Comparison of ENCODE assay signal across 33 mouse cellular contexts in the genomic region with DNA sequence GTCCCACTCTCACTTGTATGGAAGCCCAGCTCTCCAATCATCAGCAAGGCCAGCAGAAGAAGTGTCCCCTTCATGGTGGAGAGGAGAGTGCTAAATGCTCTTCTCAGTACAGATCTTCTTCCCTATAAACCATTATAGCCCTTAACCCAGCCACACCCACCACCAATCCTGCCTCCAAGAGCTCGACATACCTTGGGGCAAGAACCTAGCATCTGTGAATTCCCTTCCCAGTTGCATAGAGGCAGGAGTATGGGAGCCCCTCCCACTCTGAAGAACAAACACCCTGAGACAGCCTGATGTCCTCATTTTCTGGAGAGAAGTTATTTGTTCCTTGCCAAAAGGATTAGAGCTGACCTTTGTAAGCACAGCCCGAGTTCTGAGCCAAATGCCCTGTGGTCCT. TPM values are rescaled to one million over a fixed set of nuclear protein-coding genes. Genes with fewer than 3 reads are reported as not detected.
"Had no signal": no experiment of that assay in that cellular context is flagged by ENCODE, and none has a peak within 500 bp of the region (broad histone marks: within the 10 kb centered on the region; RNA-seq: fewer than 3 reads in every experiment).

A gene (minus strand): TSS at position 101 of the 400 bp plus-strand sequence.

- H3K4me3 ChIP-seq: limb, embryonic 12.5 days; limb, embryonic 15.5 days; liver, embryonic 13.5 days; midbrain, embryonic 10.5 days; midbrain, embryonic 13.5 days; myocyte; neural tube, embryonic 13.5 days had no signal

- H3K27ac ChIP-seq: limb, embryonic 12.5 days; limb, embryonic 15.5 days; liver, embryonic 13.5 days; midbrain, embryonic 10.5 days; midbrain, embryonic 13.5 days; neural tube, embryonic 13.5 days had no signal

- ATAC-seq: intestine, postnatal 0 days; midbrain, embryonic 13.5 days; midbrain, embryonic 16.5 days had no signal

- H3K4me2 ChIP-seq: limb, embryonic 12.5 days; limb, embryonic 15.5 days; liver, embryonic 13.5 days; midbrain, embryonic 13.5 days; neural tube, embryonic 13.5 days had no signal

- DNase-seq: kidney, postnatal 10 days; kidney, postnatal 4 days; left cerebral cortex, postnatal 4 days; liver, embryonic 13.5 days; lung, adult 2 months; lung, postnatal 14 days; lung, postnatal 4 days; retina, postnatal 1 day; thymus, adult 18-20 months; thymus, postnatal 36 days had no signal

- H3K36me3 ChIP-seq: limb, embryonic 12.5 days; limb, embryonic 15.5 days; liver, embryonic 13.5 days; midbrain, embryonic 10.5 days; midbrain, embryonic 13.5 days; neural tube, embryonic 13.5 days had no signal

- H3K27me3 ChIP-seq: limb, embryonic 12.5 days; limb, embryonic 15.5 days; liver, embryonic 13.5 days; midbrain, embryonic 13.5 days; neural tube, embryonic 13.5 days had no signal

- H3K9ac ChIP-seq: limb, embryonic 12.5 days; limb, embryonic 15.5 days; liver, embryonic 13.5 days; midbrain, embryonic 13.5 days; neural tube, embryonic 13.5 days had no signal

- H3K4me1 ChIP-seq: limb, embryonic 12.5 days; limb, embryonic 15.5 days; liver, embryonic 13.5 days; midbrain, embryonic 10.5 days; midbrain, embryonic 13.5 days; neural tube, embryonic 13.5 days had no signal

RNA-seq across cellular contexts. Expression of the gene that starts here (rescaled TPM):
- total RNA-seq: layer of hippocampus, adult 18-20 months; layer of hippocampus, postnatal 14 days; left cerebral cortex, adult 8-10 months; left cerebral cortex, postnatal 14 days; left cerebral cortex, postnatal 4 days; megakaryocyte progenitor cell, adult 5-6 weeks; monocyte, adult 5-6 weeks; neutrophil, adult 5-6 weeks had no signal
- polyA plus RNA-seq: intestine, embryonic 14.5 days; intestine, postnatal 0 days; limb, embryonic 12.5 days; limb, embryonic 15.5 days; liver, embryonic 13.5 days; liver, embryonic 16.5 days; lung, adult 2 months; lung, embryonic 16.5 days; midbrain, embryonic 10.5 days; midbrain, embryonic 13.5 days; midbrain, embryonic 16.5 days; myocyte; neural tube, embryonic 13.5 days; small intestine, adult 2 months; spleen, adult 2 months; stomach, embryonic 16.5 days; testis, adult 2 months; urinary bladder, adult 2 months had no signal
